Mouse (Mus musculus) ovary, adult 10 weeks (tissue): Measurements from ENCODE around the gene Tspan17. TPM values are rescaled to one million over a fixed set of nuclear protein-coding genes. Genes with fewer than 3 reads are reported as not detected.

Experiments
- polyA plus RNA-seq: library from polyadenylated mRNA; stranded (reverse); fragments of 350-450 nt; fragmentation: Illumina TruSeq; extraction: RNeasy Lipid Tissue Mini Kit (QIAGEN cat#74804); gene quantifications from one replicate; pipeline ENCODE4 v1.2.3, GENCODE M21; 2014

Gene Tspan17
- polyA plus RNA-seq: 1.3 TPM

DNA sequence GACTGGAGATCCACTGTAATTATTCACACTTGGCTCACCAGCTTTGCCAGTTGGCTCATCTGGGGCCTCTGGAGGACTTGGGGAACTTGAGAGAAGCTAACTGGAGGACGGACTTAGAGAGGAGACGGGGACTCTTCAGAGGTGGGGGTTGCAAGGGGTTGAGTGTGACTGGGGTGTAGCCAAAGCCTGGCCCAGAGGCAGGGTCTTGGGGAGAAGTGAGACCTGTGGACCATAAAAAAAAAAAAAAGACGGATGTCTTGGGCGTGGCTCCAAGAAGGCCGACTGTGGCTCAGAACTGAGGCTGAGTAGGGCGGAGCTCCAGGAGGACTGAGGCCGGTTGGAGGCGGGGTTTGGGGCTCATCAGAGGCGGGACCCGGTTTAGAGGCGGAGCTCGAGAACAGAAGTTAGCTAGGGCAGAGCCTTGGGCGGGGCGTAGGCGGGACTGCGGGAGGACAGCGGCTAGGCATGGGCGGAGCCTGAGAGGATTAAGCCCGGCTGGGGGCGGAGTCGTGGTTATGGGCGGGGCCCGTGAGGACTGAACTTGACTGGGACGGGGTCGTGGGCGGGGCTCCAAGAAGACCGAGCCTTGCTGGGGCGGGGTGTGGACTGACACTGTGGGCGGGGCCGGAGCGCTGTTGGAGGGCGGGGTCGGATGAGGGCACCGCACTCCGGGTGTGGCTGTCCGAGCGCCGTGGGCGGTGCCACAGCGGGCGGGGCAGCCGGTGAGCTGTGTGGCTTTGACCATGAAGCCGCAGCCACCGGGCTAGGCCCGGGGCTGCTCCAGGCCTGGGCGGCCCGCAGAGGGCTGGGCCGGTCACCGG lies at the start of gene Tspan17:
Gene Tspan17, plus strand, starts transcription at position 638 of the 821 bp plus-strand sequence.

DNA sequence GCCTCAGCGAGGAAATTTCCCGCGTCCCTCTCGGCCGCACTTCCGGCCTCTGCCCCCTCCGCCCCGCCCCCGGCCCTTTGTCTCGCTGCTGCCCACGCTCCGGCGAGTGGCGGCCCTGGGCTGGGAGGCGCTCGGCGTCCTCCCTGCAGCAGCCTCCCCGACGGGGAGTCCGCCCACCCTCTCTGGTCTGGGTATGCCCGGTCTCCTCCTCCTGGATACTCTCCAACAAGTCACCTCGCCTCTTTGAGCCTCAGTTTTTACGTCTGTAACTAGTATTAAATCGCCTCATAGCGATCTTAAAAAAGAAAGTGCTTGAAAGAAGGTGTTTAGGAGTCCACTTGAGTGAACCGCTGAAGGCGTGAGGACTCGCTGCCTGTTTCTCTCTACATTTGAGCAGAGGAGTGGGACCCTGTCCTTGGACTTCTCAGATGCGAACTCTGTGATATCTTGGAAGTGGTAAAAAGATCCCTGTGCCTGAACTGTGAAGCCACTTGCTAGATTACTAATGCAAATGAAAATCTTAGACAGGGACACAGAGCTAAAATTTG lies 39.2 kb upstream of the Tspan17 start, which contains the start of gene Gprin1:
Gene Gprin1, minus strand, starts transcription at position 11 of the 548 bp plus-strand sequence.

DNA sequence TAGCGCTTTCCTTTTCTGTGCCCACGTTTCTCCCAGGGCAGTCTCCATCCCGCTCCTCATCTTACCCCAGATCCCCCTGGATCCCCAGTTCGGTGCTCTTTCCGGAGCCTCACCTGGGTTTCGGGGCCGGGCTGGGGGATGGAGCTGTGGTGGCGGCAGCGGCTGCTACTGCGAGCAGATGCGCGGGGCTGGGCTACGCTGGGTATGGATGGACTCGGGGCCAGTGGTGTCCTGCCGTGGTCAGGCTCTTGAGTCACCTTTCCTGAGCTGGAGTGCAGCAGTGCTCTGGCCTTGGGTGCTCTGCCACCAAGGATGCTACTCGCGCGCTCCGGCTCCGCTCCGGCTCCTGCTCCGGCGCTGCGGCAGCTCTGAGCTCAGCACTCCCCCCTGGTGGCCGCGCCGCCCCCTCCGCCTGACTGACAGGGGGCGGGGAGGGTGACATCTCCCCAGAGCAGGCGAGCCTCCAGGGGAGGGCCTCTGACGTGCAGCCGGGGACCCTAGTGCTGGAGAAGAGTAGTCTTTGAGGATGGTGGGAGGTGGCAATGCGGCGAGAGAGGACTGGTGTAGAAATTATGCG lies 22.9 kb upstream of the Tspan17 start, which contains the start of gene Sncb:
Gene Sncb, minus strand, starts transcription at position 404 of the 577 bp plus-strand sequence.

DNA sequence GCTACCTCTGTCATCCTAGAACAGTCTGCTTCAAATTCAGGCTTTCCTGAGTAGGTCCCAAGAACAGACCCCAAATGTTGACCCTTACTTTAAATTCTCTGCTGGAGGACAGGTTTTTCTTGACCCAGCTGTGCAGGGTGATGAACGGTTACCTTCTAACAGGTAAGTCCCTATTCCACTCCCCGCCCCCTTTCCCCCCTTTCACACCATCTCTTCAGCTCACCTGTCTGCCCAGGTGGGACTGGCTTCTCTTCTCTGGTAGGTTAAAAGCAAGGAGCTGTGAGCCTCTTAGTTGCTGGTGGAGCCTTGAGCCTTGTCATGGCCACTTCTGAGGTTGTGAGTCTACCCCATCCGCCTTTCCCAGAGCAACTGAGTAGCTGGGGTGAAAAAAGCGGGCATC lies 5.5 kb upstream of the Tspan17 start, which contains the start of gene Eif4e1b:
Gene Eif4e1b, plus strand, starts transcription at position 301 of the 400 bp plus-strand sequence.

Other genes with a start within 250 kb of the Tspan17 start
- 78.5 TPM for gene 4833439L19Rik, start 223.9 kb upstream of the Tspan17 start, polyA plus RNA-seq
- gene Arl10, start 214.4 kb upstream of the Tspan17 start, polyA plus RNA-seq: 2.2 TPM
- 17.8 TPM for gene Nop16, start 199.3 kb upstream of the Tspan17 start, polyA plus RNA-seq
- 5.9 TPM for gene Higd2a, start 199.2 kb upstream of the Tspan17 start, polyA plus RNA-seq
- gene Cltb, start 178.0 kb upstream of the Tspan17 start, polyA plus RNA-seq: 5.4 TPM
- gene Faf2, start 167.6 kb upstream of the Tspan17 start, polyA plus RNA-seq: 40.4 TPM
- gene Rnf44, start 95.5 kb upstream of the Tspan17 start, polyA plus RNA-seq: 30.2 TPM
- gene Cdhr2, start 87.9 kb upstream of the Tspan17 start, polyA plus RNA-seq: not detected
- not detected for gene Gprin1, start 39.5 kb upstream of the Tspan17 start, polyA plus RNA-seq
- gene Sncb, start 22.8 kb upstream of the Tspan17 start, polyA plus RNA-seq: not detected
- 8.2 TPM for gene Eif4e1b, start 5.4 kb upstream of the Tspan17 start, polyA plus RNA-seq
- gene Unc5a, start 160.0 kb downstream of the Tspan17 start, polyA plus RNA-seq: not detected
- gene Hk3, start 232.0 kb downstream of the Tspan17 start, polyA plus RNA-seq: not detected